In genomic region chr17:5201859-5202598, GRCm38 (mm10) we compare ENCODE assay signal across 8 mouse cellular contexts.
A peak's percentile ranks its signal among the peaks of the same experiment; 100 is the strongest.
DNase-seq lines count a peak whose midpoint lies in the region; TF ChIP-seq lines count a peak whose summit lies in the region.
"Had no signal": no experiment of that assay in that cellular context is flagged by ENCODE, and none has a peak within 500 bp of the region (broad histone marks: within the 10 kb centered on the region; RNA-seq: fewer than 3 reads in every experiment).

No protein-coding gene starts in this region.

- peak; percentile 47 to 54 for DNase-seq in spleen, postnatal 36 days (ENCODE audit: low spot score in 2 of 2)
- no peak for DNase-seq in spleen, adult 12 weeks (ENCODE audit: low spot score)
- peak; percentile 56 for DNase-seq in gastrocnemius, postnatal 25 days
- DNase-seq in kidney, adult 18-20 months, result peak; percentile 62
- DNase-seq in lung, adult 18-20 months, result peak; percentile 79 to 83
- peak; percentile 75 to 77 for DNase-seq in right cerebral cortex, postnatal 10 days (ENCODE audit: low spot score in 2 of 2)

- peak; percentile 69 for TF ChIP-seq CTCF in bone marrow, adult 2 months (IDR thresholded peaks at IDR 0.05; ENCODE audit: control insufficient read depth, insufficient read depth, low read length)

- WGBS in bone marrow, adult 2 months, result 50% methylated on average over 6 of the region's 6 CpGs

- peaks cover 3% of the 10 kb centered on the region; the same call in 1 of the 2 replicates for H3K4me1 ChIP-seq in bone marrow, adult 2 months (ENCODE audit: control insufficient read depth, insufficient read depth, low read length)

- TF ChIP-seq POLR2A in bone marrow, adult 2 months (IDR thresholded peaks at IDR 0.05; ENCODE audit: borderline replicate concordance, control insufficient read depth, low read depth, low read length), result no peak

- H3K27ac ChIP-seq in bone marrow, adult 2 months (ENCODE audit: control insufficient read depth, insufficient read depth, low read depth, low read length, poor library complexity), result no peak overlapping the region
- H3K27ac ChIP-seq: stomach, embryonic 15.5 days had no signal

- no peak overlapping the region for H3K4me3 ChIP-seq in bone marrow, adult 2 months (replicated peaks; ENCODE audit: control insufficient read depth, low read depth, low read length)
- H3K4me3 ChIP-seq: stomach, embryonic 15.5 days had no signal
